Mouse (Mus musculus): ENCODE measurements around the gene Aco1.
A peak's percentile ranks its signal among the peaks of the same experiment; 100 is the strongest.

Gene Aco1

DNA sequence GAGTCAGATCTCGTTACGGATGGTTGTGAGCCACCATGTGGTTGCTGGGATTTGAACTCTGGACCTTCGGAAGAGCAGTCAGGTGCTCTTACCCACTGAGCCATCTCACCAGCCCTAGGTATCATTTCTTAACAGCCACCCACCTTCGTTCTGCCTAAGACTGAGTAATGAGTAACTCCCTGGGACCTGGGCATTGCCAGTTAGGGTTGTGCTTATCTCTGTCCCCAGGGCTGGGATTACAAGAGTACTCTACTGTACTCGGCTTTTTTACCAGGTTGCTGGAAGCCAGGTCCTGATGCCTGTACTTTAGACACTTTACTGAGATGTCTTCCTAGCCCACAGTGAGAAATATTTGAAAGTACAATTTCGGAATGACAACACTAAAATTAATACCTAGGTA, 69.3 kb downstream of the Aco1 start:
- no peak for DNase-seq (ENCODE audit: low spot score)

DNA sequence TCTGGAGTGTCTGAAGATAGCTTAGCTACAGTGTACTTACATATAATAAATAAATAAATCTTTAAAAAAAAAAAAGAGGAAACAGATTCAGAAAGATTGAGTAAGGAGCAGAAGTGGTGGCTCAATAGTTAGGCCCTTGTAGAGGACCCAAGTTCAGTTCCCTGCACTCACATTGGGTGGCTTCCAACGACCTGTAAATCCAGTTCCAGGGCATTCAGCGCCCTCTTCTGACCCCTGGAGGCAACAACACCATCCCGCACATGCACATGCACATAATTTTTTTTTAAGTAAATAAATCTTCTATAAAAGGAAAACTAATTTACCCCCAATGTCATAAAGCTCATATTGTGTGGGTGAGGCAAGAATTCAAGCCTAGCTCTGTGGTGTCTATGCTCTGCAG, 75.0 kb downstream of the Aco1 start:
- DNase-seq (ENCODE audit: low spot score) = no peak

DNA sequence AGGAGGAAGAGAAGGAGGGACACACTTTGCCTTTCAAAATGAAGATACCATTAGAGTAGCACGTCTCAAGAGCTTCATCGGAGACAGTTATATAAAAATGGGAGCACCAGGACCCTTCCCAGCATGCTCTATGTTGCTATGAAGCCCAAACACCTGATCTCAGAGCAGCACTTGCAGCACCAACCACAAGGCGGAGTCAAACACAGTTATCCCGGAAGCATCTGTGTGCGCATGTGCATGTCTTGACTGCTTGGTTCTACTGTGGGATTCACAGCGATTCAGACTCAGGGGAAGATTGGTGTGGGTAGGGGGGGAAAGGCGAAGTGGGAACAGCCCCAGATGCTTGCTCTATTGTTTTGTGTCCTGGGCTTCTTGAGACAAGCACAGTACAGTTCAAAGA, 75.5 kb downstream of the Aco1 start:
- DNase-seq (ENCODE audit: low spot score) = no peak

DNA sequence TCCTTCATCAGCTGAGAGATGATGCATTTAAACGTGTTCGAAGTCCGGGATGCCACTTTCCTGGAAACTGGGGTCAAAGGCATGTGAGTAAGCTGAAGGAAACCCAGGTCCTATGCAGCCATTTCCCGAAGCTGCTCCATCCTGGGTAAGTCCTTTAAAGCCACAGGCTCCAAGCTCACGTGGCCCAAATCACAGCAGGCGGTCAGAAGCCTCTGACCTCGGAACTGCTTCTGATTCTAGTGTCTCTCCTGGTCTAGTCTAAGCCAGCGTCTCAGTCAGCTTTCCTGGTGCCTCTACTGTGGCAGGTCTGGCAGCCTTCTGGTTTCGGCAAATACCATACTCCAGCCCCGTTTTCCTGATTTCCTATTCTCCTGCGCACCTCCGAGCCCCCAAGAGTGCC, 77.6 kb downstream of the Aco1 start:
- DNase-seq (ENCODE audit: low spot score) = no peak

DNA sequence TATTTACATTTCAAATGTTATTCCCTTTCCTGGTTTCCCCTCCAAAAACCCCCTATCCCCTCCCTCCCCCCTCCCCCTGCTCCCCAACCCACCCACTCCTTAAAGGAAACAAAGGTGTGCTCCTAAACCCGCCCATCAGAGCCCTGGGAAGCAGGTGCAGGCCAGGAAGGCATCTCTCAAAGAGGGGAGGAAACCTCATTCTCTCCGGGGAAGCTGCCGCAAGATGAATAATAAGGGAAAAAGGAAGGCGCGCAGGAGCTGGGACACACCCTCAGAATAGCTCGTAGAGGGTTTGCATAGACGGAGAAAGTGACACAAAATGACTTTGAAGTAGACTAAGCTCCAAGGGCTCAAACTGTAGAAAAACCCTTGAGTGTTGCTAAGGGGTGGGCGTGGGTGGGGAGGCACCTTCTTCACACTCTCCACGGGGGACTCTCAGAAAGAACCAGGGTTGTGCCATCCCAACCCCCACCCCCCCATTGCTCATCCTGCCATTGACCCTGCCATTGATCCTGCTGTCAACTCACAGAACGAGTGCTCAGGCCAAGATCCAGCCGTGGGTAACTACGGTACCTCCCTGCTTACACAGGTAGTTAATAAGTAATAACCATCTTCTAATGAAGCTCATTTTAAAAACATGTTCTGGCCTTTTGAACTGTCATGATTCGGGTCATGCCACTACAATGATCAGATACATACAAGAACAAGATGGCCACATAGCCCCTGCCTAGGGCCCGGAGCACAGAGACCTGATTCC, 78.3 kb downstream of the Aco1 start:
- no peak for DNase-seq (ENCODE audit: low spot score)

DNA sequence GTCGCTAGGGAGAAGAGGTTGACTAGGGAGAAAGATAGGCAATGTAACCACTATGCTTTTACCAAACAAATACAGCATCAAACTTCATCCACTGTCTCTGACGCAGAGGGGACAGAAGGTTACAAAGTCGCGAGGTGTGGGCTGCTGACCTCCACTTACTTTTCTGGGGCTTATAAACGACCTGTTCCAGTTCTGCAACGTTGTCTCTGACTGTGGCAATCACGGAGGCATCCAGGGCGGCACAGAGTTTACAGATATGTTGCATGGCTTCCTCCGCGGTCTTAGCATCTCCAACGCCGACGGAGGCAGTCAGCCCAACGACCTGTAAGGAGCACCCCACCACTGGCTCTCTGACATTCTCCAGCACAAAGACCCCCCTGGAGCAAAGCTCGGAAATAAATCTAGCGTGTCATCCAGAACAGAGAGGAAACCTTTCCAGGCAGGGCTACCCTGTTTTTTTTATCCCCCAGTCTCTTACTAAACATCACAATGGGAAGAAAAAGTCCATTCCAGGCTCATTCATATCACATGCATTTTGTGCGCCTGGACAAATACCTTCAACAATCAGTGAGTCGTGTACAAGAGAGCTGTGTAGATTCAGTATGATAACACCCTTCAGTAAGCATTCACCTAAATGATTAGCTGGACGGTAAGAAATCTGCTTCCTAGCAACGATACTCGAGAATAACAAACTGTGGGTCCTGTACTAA, 79.2 kb downstream of the Aco1 start:
- no peak for DNase-seq (ENCODE audit: low spot score)

DNA sequence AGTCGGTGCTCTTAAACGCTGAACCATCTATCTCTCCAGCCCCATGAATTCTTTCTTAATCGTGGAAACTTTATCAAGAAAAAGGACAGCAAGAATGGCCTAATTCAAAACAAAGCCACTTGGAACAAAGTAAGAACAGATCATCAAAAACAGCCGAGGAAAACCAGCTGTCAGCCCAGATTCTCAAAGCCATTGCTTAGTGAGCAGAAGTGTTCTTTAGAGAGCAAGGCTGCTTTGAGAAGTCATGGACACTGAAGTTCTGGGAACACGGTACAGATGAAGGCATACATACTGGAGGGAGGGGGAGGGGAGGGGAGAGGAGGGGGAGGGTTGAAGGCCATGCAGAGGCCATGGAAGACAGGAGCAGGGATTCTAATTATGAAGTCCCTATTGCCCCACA, 83.2 kb downstream of the Aco1 start:
- no peak for DNase-seq (ENCODE audit: low spot score)

DNA sequence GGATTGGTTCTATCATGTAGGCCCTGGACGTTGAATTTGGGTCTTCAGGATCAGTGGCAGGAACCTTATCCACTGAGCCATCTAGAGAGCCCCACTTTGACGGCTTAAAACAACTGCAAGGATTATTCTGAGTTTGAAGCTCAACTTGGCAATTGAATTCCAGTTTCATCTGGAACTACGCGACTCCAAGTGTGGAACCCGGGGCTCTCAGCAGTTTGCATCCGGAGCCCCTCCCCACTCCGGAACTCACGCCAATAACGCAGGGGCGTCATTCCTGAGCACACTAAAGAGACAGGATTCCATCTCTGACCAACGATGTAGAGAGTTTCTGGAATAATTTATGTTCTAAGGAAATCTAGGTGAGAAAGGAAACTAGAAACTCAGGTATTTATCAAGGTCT, 84.2 kb downstream of the Aco1 start:
- DNase-seq (ENCODE audit: low spot score) = no peak

DNA sequence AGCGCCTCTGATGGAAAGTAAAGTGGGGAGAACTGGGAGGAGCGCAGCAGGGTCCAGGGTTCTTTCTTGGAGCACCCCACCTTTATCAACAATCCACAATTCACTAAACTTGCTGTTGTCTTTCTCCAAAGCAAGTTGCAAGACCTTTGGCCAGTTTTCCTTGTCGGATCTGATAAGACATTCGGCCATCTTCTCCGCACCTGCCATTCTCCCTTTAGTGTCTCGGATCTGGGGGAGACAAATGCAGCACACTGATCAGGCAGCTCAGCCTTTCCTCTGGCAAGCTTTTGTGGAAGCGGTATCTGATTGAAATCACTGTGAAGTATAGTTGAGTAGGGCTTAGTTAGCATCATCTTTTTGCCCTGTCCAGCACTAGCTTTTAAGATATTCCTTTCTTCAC, 85.0 kb downstream of the Aco1 start:
- no peak for DNase-seq (ENCODE audit: low spot score)

DNA sequence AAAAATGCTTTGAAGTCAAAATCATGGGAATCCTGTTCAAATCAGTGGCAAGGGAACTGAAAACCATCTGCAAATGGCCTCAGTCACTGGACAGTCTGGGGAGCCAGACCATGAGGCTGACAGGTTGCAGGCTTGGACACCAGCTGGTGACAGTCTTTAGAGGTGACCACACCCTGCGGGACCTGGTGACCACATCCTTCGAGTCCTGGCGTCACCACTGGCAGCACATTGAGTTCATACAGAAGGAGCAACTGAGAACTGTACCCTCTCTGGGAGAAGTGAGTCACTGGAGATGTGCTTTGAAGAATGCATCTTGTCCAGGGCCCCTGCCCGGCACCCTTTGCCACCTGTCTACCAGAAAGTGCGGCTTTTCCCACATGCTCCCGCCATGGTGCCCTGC, 86.8 kb downstream of the Aco1 start:
- no peak for DNase-seq (ENCODE audit: low spot score)

DNA sequence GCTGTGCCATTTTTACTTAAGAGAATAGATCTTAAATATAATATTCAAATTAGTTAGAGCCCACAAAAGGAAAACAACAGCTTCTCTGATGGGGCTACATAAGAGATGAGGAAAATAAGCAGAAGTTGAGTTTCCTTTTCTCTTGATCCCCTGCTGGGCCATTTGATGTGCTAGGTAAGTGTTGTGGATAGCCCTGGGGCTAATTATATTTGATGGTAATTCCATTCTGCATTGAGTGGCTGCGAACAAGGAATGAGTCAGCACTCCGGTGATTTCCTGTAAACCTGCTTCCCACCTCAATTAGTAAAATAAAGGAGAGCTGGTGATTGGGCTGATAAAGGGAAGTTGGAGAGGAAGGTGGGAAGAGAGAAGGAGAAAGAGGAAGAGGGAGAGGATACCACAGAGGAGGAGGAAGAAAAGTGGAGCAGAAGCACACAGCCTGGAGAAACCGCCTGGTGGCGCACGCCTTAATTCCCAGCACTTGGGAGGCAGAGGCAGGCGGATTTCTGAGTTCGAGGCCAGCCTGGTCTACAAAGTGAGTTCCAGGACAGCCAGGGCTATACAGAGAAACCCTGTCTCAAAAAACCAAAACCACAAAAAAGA, 90.3 kb downstream of the Aco1 start:
- no peak for DNase-seq (ENCODE audit: low spot score)

DNA sequence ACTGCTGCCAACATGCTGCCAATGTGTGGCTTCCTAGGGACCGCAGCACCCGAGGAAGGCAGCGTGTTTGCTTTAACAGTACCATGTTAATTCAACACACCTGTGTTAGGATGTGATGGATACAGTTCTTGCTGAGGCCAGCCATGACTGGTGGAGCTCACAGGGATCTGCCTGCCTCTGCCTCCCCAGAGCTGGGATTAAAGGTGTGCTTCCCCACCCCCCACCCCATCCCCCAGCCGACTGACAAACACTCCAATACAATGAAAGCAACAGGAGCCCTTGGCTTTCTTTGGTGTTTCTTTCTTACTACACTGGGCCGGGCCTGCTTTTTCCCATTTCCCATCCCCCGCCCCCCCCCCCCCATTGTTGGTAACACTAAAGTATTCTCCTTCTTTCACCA, 91.4 kb downstream of the Aco1 start:
- no peak for DNase-seq (ENCODE audit: low spot score)

DNA sequence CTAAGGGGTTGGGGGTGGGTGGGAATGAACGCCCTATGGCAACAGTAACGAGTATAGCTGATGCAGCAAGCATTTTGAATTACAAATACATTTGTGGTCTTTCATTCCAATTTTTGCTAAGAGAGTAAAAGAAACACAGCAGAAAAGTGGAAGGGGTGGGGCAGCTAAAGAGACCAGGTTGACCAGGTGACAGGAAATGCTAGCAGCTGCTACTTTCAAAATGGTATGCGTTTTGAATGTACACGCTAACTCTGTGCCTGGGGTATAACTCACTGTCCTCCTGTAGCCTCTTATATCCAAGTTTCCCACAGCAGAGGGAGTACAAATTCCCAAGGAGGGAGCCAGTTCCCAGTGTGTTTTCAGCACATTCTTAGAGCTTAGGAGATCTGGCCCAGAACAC, 93.9 kb downstream of the Aco1 start:
- no peak for DNase-seq (ENCODE audit: low spot score)

DNA sequence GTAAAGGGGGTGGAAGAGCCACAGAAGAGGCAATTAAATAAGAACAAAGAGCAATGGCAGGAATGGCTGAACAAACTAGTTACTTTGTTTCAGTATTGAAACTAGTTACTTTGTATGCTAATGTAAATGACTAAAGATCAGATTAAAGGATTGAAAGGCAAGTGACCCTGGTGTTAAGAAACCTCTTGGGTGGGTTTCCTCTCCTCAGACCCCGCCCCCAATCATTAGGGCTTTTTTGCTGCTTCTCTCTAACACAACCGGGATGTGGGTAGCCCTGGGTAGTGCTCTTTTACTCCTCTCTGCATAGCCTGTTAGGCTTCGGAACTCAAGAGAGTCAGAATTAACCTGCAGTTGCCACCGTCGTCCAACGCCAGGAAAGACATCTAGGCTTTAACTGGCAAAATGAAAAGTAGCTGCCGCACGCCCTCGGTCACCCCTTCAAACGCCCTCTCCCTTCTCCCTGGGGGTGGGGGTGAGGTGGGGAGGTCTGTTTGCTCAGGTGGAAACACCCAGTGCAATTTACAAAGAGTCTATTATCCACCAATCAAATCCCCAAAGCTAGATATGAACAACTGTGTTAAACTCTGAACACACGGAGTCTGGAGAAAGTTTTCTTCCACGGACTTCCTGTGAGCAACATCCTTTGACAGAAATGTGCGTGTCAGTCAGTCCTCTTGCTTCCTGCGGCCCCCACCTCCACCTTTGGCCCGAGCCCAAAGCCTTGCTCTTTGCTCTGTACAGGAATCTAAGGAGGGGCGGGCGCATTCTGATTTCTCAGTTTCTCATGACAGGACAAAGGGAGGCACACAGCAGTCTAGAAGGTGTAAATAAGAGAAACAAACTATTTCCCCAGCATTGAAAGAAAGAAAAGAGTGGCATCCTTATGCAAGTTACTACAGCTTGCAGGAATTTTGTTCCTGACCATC, 95.9 kb downstream of the Aco1 start:
- DNase-seq (ENCODE audit: low spot score) = peak; percentile 68

DNA sequence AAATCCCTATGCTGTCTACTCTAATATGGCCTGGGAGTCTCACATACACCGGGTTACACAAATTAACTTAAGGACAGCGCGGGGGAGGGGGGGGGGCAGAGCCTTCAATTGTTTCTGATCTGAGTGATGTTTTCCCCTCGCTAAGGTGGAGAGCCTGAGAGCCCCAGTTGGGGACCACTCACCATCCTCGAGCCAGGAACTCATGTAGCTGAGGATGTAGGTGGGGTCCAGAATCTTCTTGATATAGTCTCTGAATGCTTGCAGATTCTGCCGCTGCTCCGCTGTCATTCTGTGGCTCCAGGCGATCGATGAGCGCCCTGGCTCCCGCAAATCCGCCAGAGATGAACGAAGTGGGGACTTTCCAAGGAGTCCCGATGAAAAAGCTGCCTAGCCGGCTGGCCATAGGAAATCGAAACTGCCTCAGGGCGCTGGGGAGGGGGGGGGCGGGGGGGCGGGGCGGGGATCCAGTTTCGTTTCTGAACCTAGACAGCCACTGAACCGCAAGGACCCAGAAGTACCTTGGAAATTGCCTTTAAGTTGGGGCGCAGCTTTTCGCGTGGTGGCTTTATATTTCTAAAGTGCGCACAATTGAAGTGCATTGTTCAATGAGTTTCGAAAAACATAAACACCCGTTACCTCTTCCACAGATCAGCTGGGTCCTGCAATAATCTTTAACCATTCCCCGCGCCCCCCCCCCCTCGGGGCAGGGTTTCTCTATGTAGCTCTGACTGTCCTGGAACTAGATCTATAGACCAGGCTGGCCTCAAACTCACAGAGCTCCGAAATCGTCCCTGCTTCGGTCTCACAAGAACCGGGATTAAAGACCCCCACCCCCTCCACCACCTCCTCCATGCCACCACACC, 96.8 kb downstream of the Aco1 start, which contains the start of gene Ddx58:
Gene Ddx58 (minus strand): TSS at position 420 of the 863 bp plus-strand sequence.
- peak; percentile 61 for DNase-seq (ENCODE audit: low spot score)

DNA sequence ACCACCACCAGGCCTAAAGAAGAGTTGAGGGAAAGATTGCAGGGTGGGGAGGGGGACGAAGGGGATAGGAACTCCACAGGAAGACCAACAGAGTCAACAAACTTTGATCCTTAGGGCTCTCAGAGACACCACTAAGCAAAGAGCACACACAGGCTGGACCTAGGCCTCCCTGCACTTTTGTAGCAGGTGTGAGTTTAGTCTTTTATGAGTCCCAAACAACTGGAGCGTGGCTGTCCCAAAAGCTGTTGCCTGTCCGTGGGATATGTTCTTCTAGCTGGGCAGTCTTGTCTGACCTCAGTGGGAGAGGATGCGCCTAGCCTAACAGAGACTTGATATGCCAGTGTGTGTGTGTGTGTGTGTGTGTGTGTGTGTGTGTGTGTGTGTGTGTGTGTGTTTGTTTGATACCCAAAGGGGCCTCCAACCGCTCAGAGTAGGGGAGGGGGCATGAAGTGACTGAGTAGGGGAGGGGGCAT, 97.4 kb downstream of the Aco1 start:
- peak; percentile 22 for DNase-seq (ENCODE audit: low spot score)

DNA sequence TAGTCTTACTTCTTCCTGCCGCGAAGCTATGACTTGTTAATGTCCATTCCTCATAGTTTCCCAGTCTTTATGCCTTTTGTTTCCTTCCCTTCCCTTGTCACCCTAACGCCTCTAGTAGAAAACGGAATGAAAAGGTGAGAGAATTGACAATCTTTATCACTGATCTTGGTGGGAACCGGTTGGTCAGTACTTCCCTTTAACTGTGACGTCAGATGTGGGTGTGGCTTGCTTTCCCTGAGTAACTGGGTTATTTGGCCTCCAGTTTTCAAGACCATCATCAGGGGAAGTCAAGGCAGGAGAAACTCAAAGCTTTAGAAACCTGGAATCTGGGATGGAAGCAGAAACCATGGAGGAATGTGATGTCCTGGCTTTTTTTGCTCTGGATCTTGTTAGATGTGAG, 99.0 kb downstream of the Aco1 start:
- no peak for DNase-seq (ENCODE audit: low spot score)

DNA sequence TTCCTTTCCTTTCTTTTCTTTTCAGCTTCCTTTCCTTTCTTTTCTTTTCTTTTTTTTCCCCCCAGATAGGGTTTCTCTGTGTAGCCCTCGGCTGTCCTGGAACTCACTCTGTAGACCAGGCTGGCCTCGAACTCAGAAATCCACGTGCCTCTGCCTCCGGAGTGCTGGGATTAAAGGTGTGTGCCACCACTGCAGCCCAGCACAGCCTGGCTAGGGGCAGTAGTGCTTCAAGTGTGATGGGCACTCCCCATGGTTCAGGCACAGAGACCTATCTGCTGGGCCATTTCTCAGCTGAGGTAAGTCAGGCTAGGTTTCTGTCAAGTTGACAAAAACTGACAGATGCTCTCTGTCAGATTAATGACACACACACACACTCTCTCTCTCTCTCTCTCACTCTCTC, 100.1 kb downstream of the Aco1 start:
- no peak for DNase-seq (ENCODE audit: low spot score)

DNA sequence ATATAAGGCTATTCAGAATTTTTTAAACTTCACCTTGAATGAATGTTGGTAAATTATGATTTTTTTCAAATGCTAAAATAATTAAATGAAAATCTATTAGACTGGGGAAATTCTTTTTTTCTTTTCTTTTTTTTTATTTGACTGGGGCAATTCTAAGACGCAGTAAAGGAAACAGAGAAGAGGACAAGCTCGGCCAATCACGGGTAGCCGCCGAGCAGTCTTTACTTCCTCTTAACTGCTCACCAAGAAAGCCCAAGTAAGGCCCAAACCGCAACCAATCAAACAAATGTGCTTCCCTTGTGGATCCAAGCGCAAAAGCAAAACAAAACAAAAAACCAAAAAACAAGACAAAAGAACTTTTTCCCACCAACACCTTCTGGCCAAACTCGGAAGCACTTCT, 101.2 kb downstream of the Aco1 start:
- DNase-seq (ENCODE audit: low spot score) = no peak
